Mouse (Mus musculus): ENCODE measurements around the gene Vmn1r199.
A peak's percentile ranks its signal among the peaks of the same experiment; 100 is the strongest.
"Not testable (repeated sequence)": the region's sequence is repeated elsewhere in the genome, so short reads cannot be mapped to it uniquely, and the experiment has no call there.

The Vmn1r199 gene

GRCm38 (mm10) chr13:22379518-22379917, at the start of gene Vmn1r199:
TSS of gene Vmn1r199 (plus strand) at chr13:22379818.
- DNase-seq (ENCODE audit: low read depth, low spot score): no peak

- no peak for DNase-seq (ENCODE audit: low read depth, low spot score)
Observed at GRCm38 (mm10) chr13:22333269-22333668, 46.3 kb upstream of the Vmn1r199 start.

GRCm38 (mm10) chr13:22335565-22335964, 44.1 kb upstream of the Vmn1r199 start:
- DNase-seq (ENCODE audit: low read depth, low spot score): no peak

- no peak for DNase-seq (ENCODE audit: low read depth, low spot score)
Observed at GRCm38 (mm10) chr13:22350064-22350463, 29.6 kb upstream of the Vmn1r199 start, which contains the start of gene Vmn1r198. TSS of gene Vmn1r198 (plus strand) at chr13:22350364.

- DNase-seq (ENCODE audit: low read depth, low spot score): no peak
Observed at GRCm38 (mm10) chr13:22350813-22351212, 28.8 kb upstream of the Vmn1r199 start.

- not testable (repeated sequence) for DNase-seq (ENCODE audit: low read depth, low spot score)
Observed at GRCm38 (mm10) chr13:22381128-22381527, 1.5 kb downstream of the Vmn1r199 start.

- no peak for DNase-seq (ENCODE audit: low read depth, low spot score)
Observed at GRCm38 (mm10) chr13:22383401-22383800, 3.8 kb downstream of the Vmn1r199 start.

GRCm38 (mm10) chr13:22387050-22387449, 7.4 kb downstream of the Vmn1r199 start:
- no peak for DNase-seq (ENCODE audit: low read depth, low spot score)

- DNase-seq (ENCODE audit: low read depth, low spot score): peak; percentile 14
Observed at GRCm38 (mm10) chr13:22390073-22390472, 10.5 kb downstream of the Vmn1r199 start, which contains the start of gene Vmn1r200. TSS of gene Vmn1r200 (plus strand) at chr13:22390373.

GRCm38 (mm10) chr13:22402978-22403377, 23.4 kb downstream of the Vmn1r199 start:
- DNase-seq (ENCODE audit: low read depth, low spot score): no peak

Measured in forelimb bud, embryonic 11.5 days (tissue).